Mouse (Mus musculus): Measurements from ENCODE around the gene Abhd11.

DNA sequence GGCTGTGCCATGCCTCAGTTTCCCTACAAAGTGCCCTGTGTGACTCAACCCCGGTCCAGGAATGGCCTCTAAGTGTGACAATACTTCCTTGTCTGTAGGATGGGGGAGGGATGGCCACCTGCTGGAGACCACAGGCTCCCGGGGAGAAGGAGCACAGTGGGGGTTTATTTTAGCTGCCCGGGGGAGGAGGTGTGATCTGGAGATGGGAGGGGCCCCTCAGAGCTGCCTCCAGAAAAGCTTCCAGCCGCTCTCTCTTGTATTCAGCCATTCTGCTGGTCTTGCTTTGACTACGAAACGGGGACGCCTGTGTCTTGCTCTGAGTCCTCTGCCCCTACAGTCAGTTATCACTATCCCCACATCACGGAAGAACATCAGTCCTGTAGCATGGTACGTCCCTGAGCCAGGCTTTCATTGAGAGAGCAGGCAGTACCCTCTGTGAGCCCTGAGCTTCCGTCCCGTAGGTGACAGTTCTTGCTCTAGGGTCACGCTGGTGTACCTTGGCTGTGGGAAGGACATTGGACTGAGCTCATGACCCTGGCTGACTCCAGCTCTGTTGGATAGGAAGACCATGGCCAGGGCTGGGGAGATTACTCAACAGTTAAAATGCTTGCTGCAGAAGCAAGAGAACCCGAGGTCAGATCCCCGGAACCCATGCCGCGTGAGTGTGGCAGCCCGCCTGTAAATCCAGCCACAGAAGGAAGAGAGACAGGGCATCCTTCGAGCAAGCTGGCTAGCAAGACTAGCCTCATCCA lies 26.8 kb downstream of the Abhd11 start:
- no peak for TF ChIP-seq EP300 (IDR thresholded peaks at IDR 0.05; ENCODE audit: low read depth)
- TF ChIP-seq CTCF (IDR thresholded peaks at IDR 0.05; ENCODE audit: low read depth), result no peak
